Mouse (Mus musculus): ENCODE measurements around the gene Wdr37. TPM values are rescaled to one million over a fixed set of nuclear protein-coding genes. Genes with fewer than 3 reads are reported as not detected.

The Wdr37 gene
- polyA plus RNA-seq, 1 experiment, result 6.5 TPM

GRCm38 (mm10) chr13:8784308-8785061 is 87.2 kb downstream of the Wdr37 start:
- Histone ChIP-seq H3K27me3 (ENCODE audit: control insufficient read depth, insufficient read depth, insufficient read length) (no peaks in the 10 kb centered on the region), H3K36me3 (ENCODE audit: control insufficient read depth, insufficient read depth) (no peaks in the 10 kb centered on the region), H3ac (ENCODE audit: control insufficient read depth, insufficient read length) (no peak overlapping the region), H3K79me2 (ENCODE audit: control insufficient read depth, insufficient read depth) (no peaks in the 10 kb centered on the region), H3K4me3 (no peak overlapping the region), H3K4me2 (ENCODE audit: low read depth) (no peak overlapping the region)
- TF ChIP-seq TCF12 (IDR thresholded peaks at IDR 0.05; ENCODE audit: insufficient read depth, poor library complexity, severe bottlenecking), result no peak
- TF ChIP-seq TCF3 (IDR thresholded peaks at IDR 0.05; ENCODE audit: insufficient read length, low read depth), result no peak
- TF ChIP-seq MYOD1 (IDR thresholded peaks at IDR 0.05; ENCODE audit: control insufficient read depth in 1 of 3, insufficient read length in 2 of 3, low read depth in 2 of 3), result no peak
- TF ChIP-seq POLR2A (IDR thresholded peaks at IDR 0.05; ENCODE audit: insufficient read length, low read depth), result no peak
- no peak for TF ChIP-seq REST (IDR thresholded peaks at IDR 0.05; ENCODE audit: insufficient read depth, insufficient read length)
- no peak for TF ChIP-seq MYOG (IDR thresholded peaks at IDR 0.05; ENCODE audit: control insufficient read depth in 1 of 3, insufficient read depth in 1 of 3, insufficient read length in 2 of 3, low read depth in 2 of 3)
- TF ChIP-seq SRF (IDR thresholded peaks at IDR 0.05; ENCODE audit: control insufficient read depth, insufficient read length, low read depth), result no peak
- no peak for TF ChIP-seq USF1 (IDR thresholded peaks at IDR 0.05; ENCODE audit: low read depth)
- no peak for TF ChIP-seq POLR2AphosphoS2 (IDR thresholded peaks at IDR 0.05; ENCODE audit: insufficient read length, low read depth)
- no peak for TF ChIP-seq CEBPB (IDR thresholded peaks at IDR 0.05; ENCODE audit: insufficient read depth, poor library complexity, severe bottlenecking)
- no peak for TF ChIP-seq E2F4 (IDR thresholded peaks at IDR 0.05; ENCODE audit: insufficient read depth)
- TF ChIP-seq MAX (IDR thresholded peaks at IDR 0.05; ENCODE audit: low read depth), result no peak

- Histone ChIP-seq H3ac (ENCODE audit: control insufficient read depth, insufficient read length) (no peak overlapping the region), H3K79me2 (ENCODE audit: control insufficient read depth, insufficient read depth) (no peaks in the 10 kb centered on the region), H3K27me3 (ENCODE audit: control insufficient read depth, insufficient read depth, insufficient read length) (no peaks in the 10 kb centered on the region), H3K4me3 (no peak overlapping the region), H3K4me2 (ENCODE audit: low read depth) (no peak overlapping the region), H3K36me3 (ENCODE audit: control insufficient read depth, insufficient read depth) (no peaks in the 10 kb centered on the region)
- TF ChIP-seq USF1 (IDR thresholded peaks at IDR 0.05; ENCODE audit: low read depth) (no peak), REST (IDR thresholded peaks at IDR 0.05; ENCODE audit: insufficient read depth, insufficient read length) (no peak), MAX (IDR thresholded peaks at IDR 0.05; ENCODE audit: low read depth) (no peak)
Observed at GRCm38 (mm10) chr13:8783686-8784307, 87.9 kb downstream of the Wdr37 start.

DNA sequence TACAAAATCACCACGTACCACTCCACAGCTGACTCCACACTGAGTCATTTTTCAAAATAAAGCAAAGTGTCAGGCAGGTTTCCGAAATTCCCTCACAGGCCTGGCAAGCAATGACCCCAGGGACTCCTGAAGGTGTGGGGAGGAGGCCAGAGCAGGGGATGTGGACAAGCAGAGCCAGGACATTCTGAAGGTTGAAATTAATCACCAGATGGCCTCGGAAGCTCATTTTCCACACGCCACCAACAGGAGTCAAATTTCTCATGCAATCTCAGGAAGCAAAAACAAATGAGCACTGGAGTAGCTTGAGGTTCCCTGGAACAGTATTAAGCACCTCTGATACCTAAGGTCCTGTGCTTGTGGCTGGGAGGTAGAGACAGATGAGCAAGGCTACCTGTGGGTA is 89.1 kb downstream of the Wdr37 start:
- Histone ChIP-seq H3ac (ENCODE audit: control insufficient read depth, insufficient read length) (no peak overlapping the region), H3K27me3 (ENCODE audit: control insufficient read depth, insufficient read depth, insufficient read length) (no peaks in the 10 kb centered on the region), H3K79me2 (ENCODE audit: control insufficient read depth, insufficient read depth) (no peaks in the 10 kb centered on the region), H3K4me2 (ENCODE audit: low read depth) (no peak overlapping the region), H3K4me3 (no peak overlapping the region), H3K36me3 (ENCODE audit: control insufficient read depth, insufficient read depth) (no peaks in the 10 kb centered on the region)
- TF ChIP-seq MYOD1 (IDR thresholded peaks at IDR 0.05; ENCODE audit: control insufficient read depth in 1 of 3, insufficient read length in 2 of 3, low read depth in 2 of 3), result no peak
- no peak for TF ChIP-seq TCF12 (IDR thresholded peaks at IDR 0.05; ENCODE audit: insufficient read depth, poor library complexity, severe bottlenecking)
- TF ChIP-seq CEBPB (IDR thresholded peaks at IDR 0.05; ENCODE audit: insufficient read depth, poor library complexity, severe bottlenecking), result no peak
- TF ChIP-seq E2F4 (IDR thresholded peaks at IDR 0.05; ENCODE audit: insufficient read depth), result no peak
- no peak for TF ChIP-seq POLR2A (IDR thresholded peaks at IDR 0.05; ENCODE audit: insufficient read length, low read depth)
- TF ChIP-seq MAX (IDR thresholded peaks at IDR 0.05; ENCODE audit: low read depth), result no peak
- TF ChIP-seq TCF3 (IDR thresholded peaks at IDR 0.05; ENCODE audit: insufficient read length, low read depth), result no peak
- no peak for TF ChIP-seq USF1 (IDR thresholded peaks at IDR 0.05; ENCODE audit: low read depth)
- no peak for TF ChIP-seq REST (IDR thresholded peaks at IDR 0.05; ENCODE audit: insufficient read depth, insufficient read length)
- no peak for TF ChIP-seq SRF (IDR thresholded peaks at IDR 0.05; ENCODE audit: control insufficient read depth, insufficient read length, low read depth)
- no peak for TF ChIP-seq POLR2AphosphoS2 (IDR thresholded peaks at IDR 0.05; ENCODE audit: insufficient read length, low read depth)
- no peak for TF ChIP-seq MYOG (IDR thresholded peaks at IDR 0.05; ENCODE audit: control insufficient read depth in 1 of 3, insufficient read depth in 1 of 3, insufficient read length in 2 of 3, low read depth in 2 of 3)

- Histone ChIP-seq H3K4me2 (ENCODE audit: low read depth) (no peak overlapping the region), H3K27me3 (ENCODE audit: control insufficient read depth, insufficient read depth, insufficient read length) (no peaks in the 10 kb centered on the region), H3K4me3 (no peak overlapping the region), H3K36me3 (ENCODE audit: control insufficient read depth, insufficient read depth) (no peaks in the 10 kb centered on the region), H3ac (ENCODE audit: control insufficient read depth, insufficient read length) (no peak overlapping the region), H3K79me2 (ENCODE audit: control insufficient read depth, insufficient read depth) (no peaks in the 10 kb centered on the region)
- TF ChIP-seq POLR2A (IDR thresholded peaks at IDR 0.05; ENCODE audit: insufficient read length, low read depth), result no peak
- TF ChIP-seq MYOG (IDR thresholded peaks at IDR 0.05; ENCODE audit: control insufficient read depth in 1 of 3, insufficient read depth in 1 of 3, insufficient read length in 2 of 3, low read depth in 2 of 3), result no peak
- TF ChIP-seq TCF12 (IDR thresholded peaks at IDR 0.05; ENCODE audit: insufficient read depth, poor library complexity, severe bottlenecking), result no peak
- TF ChIP-seq USF1 (IDR thresholded peaks at IDR 0.05; ENCODE audit: low read depth), result no peak
- TF ChIP-seq MAX (IDR thresholded peaks at IDR 0.05; ENCODE audit: low read depth), result no peak
- TF ChIP-seq TCF3 (IDR thresholded peaks at IDR 0.05; ENCODE audit: insufficient read length, low read depth), result no peak
- TF ChIP-seq CEBPB (IDR thresholded peaks at IDR 0.05; ENCODE audit: insufficient read depth, poor library complexity, severe bottlenecking), result no peak
- TF ChIP-seq SRF (IDR thresholded peaks at IDR 0.05; ENCODE audit: control insufficient read depth, insufficient read length, low read depth), result no peak
- TF ChIP-seq REST (IDR thresholded peaks at IDR 0.05; ENCODE audit: insufficient read depth, insufficient read length), result no peak
Observed at GRCm38 (mm10) chr13:8780441-8780840, 91.3 kb downstream of the Wdr37 start.
